Mouse (Mus musculus) frontal cortex, postnatal 36 days (tissue): ENCODE results near the gene Rusc2.

ENCODE experiments used
- DNase-seq, 2 experiments: peaks; one replicate each; pipeline ENCODE4 v3.0.0; 2022; ENCODE audit warnings: low spot score in 2 of 2

The Rusc2 gene

GRCm38 (mm10) chr4:43384541-43384940 is 2.8 kb downstream of the Rusc2 start:
- no peak for DNase-seq

GRCm38 (mm10) chr4:43386932-43387331 is 5.2 kb downstream of the Rusc2 start:
- no peak for DNase-seq

DNA sequence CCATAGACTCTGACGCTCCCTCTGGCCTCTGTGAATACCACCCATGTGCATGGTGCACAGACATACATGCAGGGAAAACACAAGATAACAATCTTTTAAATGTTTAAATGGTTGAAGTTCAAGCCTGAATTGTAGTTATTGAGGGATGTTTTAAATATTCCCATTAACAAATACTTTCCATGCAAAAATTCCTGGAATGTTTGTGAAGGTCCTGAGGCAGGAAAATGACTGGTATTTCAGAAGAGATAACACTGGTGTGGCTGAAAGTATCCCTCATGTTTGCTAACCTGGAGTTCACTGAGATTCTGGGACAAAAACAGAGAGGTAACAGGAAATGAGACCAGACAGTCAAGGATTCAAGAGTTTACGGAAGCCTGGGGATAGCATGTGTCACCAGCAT is 7.6 kb downstream of the Rusc2 start:
- no peak for DNase-seq

DNA sequence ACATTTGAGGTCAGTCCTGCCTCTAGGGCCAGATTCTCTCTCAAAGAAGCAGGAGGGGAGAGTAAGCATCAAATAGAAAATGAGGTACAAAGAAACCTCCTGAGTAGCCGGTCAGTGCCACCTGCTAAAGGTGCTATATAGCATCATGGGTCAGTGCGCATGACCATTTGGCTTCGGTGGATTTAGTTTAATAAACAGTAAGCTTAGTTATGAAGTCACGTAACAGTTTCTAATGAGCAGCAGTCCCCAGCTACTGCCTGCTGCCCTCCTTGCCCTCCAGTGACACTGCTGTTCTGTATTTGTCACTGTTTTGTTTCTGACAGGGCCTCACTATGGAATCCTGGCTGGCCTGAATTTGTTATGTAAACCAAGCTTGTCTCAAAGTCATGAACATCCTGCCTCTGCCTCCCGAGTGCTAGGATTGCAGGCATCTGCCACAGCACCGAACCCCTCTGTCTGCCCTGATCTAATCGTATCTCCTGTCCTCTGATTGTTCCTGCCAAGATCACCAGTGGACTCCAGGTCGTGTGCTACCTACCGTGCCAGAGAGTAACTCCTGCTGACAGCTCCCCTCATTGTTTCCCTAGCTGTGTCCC is 8.2 kb downstream of the Rusc2 start:
- DNase-seq, result no peak

DNA sequence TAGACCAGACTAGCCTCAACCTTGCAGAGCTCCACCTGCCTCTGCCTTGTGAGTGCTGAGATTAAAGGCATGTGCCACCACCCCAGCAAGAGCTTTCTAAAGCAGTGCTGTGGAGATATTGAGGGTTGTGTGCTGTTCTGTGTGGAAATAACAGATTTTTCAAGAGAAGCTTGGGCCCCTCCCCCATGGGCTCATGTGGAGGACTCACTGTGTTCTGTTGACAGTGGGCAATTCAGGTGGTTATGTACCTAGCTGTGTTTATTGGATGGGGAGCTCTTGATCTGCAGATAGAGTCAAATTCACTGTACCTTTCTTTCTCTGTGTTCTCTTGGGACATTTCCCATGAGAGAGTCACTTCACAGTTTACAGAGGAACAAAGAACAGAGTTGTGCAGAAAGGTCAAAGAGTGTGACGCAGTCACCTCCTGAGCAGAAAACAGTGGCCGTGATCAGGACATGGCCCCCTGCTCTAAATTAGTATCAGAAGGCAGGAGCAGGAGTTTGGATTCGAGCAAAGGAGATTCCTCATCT is 9.8 kb downstream of the Rusc2 start:
- DNase-seq, result no peak

GRCm38 (mm10) chr4:43394345-43394891 is 12.6 kb downstream of the Rusc2 start:
- no peak for DNase-seq

DNA sequence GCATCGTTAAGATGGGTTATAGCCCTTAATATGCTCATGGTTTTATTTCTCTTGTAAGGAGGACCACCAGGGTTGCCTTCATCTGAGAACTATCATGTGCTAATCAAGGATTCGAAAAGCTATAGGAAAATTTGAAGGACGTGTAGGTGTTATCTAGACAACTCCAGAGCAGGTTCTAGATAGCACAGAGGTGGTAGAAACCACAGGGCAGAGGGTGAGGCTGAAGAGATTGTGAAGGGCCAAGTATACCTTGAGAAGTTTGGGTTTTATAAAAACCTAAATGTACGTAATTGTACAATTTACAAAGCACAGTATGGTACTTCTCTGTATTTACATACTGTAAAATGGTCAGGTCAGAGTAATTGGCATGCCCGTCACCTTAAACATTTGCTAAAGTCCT is 13.4 kb downstream of the Rusc2 start:
- no peak for DNase-seq

GRCm38 (mm10) chr4:43395836-43396235 is 14.1 kb downstream of the Rusc2 start:
- DNase-seq, result no peak

- DNase-seq, result no peak
These were observed 14.6 kb downstream of the Rusc2 start for GRCm38 (mm10) chr4:43396381-43396780.

- no peak for DNase-seq
These were observed 16.2 kb downstream of the Rusc2 start for GRCm38 (mm10) chr4:43398014-43398413.

DNA sequence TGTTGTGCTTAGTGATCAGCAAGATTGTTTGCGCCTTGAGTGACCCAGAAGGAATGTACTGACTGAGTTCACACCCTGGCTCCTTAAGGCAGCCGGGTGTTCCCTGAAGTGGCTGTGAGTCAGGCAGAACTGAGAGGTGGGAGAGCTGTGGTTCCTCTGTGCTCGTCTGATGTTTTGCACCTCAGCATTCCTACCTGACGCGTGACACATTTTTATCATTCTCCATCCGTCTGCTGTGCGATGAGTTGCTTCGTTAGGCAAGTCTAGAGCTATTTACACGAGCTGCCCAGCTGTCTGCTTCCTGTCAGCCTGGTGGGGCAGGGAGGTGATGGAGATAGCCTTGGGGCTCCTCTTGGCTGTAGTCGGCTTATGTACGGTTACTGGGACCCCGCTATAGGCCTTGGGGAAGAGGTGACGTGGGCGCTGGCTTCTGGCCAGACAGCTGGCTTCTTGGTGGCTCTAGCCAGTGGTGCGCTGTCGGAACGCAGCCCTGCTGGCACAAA is 17.1 kb downstream of the Rusc2 start:
- DNase-seq, result peak in 1 of 2 experiments; percentile 52

DNA sequence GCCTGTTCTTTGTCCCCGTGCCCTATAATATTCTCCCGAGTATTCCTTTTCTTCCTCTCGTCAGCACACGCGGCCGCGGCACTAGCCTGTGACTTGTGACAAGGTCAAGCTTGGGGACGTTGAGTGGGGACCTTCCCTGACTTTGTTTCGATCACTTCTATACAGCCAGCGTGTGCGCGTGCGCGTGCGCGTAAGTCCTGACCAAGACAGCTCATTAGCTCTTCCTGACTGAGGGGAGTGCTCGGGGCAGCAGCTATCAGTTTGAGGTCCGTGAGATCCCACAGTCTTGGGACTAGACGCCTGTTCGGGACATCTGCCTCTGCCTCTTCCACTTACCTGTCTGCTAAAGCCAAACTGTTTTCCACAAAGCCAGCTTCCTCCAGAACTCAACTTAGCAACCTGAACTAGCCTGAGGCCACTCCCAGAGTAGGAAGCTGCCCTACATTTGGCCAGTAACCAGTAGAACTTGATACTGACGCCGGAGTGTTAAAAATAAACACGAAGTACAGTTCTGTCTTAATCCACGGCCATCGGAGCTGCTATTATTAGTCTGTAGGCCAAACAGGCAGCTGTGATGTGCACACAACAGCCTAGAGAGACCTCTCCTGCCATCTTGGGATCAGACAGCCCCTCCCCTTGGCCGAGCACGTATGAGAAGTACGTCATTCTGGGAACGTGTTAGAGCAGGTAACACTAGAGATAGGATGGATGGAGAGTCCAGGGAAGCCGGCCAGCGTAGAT is 17.8 kb downstream of the Rusc2 start:
- DNase-seq, result no peak

DNA sequence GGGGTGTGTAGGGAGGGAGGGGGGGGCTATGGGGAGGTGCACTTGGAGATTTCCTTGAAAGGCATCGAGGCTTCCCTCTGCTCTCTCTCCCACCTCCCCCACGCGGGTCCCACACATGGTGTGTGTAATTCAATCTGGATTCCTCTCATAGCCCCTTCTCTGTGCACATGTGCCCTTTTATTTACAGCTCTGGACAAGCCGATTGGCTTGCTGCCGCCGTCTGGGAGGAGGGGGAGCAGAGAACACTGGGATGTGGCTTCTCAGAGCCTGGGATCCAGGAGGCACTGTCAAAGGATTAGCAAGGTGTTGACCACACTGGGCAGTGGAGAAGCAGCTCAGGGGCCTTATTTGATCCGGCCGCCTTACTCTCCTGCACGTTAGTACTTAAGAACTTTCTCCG is 19.2 kb downstream of the Rusc2 start:
- no peak for DNase-seq

- DNase-seq, result no peak
These were observed 19.7 kb downstream of the Rusc2 start for GRCm38 (mm10) chr4:43401486-43401885.

GRCm38 (mm10) chr4:43402212-43402611 is 20.4 kb downstream of the Rusc2 start:
- DNase-seq, result no peak

GRCm38 (mm10) chr4:43404697-43405096 is 22.9 kb downstream of the Rusc2 start:
- no peak for DNase-seq

- DNase-seq, result peak; percentile 70 to 76
These were observed 24.6 kb downstream of the Rusc2 start for GRCm38 (mm10) chr4:43406162-43406971.

DNA sequence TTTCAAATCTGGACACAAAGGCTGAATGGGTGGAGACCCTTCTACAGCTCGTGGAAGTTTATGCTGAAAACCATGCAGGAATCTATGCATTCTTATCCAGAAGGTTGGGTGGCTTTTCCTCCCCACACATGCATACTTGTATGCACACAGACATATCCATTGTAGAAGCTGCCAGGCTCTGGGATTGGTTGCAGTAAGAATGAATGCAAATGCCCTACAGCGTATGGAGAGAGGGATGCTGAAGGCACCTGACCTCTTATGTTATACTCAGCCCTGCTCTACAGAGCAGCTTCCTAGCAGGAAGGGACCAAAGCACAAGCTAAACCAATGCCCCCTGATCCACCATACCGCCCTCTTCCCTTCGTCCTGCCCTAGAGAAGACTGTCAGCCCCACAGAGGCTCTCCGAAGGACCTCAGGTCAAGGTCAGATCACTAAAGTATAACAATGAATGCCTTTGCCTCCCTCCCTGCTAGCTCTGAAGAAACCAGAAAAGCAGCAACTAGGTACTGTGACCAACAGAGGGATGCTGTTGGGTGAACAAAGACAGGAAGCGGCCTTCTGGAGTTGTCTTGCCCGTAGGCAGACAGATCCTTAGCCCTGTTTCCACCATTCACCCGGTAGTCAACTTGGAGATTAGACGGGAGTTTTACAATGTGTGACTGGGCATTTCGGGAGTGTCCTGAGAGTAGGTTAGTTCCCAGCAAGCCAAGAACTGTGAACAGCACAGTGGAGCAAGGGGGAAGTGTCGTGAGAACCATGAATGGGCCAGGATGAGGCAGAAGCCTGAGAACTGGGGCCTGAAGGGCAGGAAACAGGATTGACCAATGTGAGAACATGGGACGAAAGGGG is 25.5 kb downstream of the Rusc2 start:
- DNase-seq, result no peak

DNA sequence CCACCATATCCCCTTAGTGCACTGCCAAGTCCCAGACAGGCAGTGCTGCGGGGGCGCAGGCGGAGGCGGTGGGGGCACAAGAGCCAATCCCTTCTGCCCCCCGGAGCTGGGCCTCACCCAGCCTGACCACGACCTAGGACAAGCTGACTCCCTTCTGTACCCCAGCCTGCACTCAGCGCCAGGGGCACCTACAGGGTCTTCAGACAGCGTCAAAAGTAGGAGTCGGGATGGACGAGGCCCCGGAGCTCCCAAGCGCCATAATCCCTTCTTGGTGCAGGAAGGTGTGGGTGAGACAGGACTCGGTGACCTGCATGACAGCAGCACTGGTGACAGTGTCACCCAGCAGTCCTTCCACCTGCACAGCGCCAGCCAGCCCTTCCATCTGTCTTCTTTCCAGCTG is 33.0 kb downstream of the Rusc2 start:
- no peak for DNase-seq

GRCm38 (mm10) chr4:43415221-43416070 is 33.7 kb downstream of the Rusc2 start:
- no peak for DNase-seq
